Mouse (Mus musculus) neural tube, embryonic 12.5 days (tissue): Measurements from ENCODE around the gene Alox5ap. TPM values are rescaled to one million over a fixed set of nuclear protein-coding genes. Genes with fewer than 3 reads are reported as not detected.

Source experiments
- microRNA-seq: library from miRNA; unstranded; fragments of <30 nt; microRNA quantifications from one replicate; pipeline ENCODE4, GENCODE M21; 2017
- polyA plus RNA-seq: library from polyadenylated mRNA; unstranded; fragments of >200 nt; fragmentation: Nextera tagmentation; extraction: Ambion mirVana; gene quantifications from 2 replicates; pipeline ENCODE4 v1.2.1, GENCODE M21; 2016

The Alox5ap gene
- polyA plus RNA-seq, 1 experiment from 2014 or later = 8.0 TPM

Small RNA genes lying within 50 kb of the gene (microRNA-seq; reads per million reads assigned to microRNA genes)
- gene Gm24105 = not detected

Other genes with a start within 250 kb of the Alox5ap start
- gene Uspl1, start 80.4 kb upstream of the Alox5ap start, polyA plus RNA-seq = 68.8 and 72.0 TPM in 2 replicates
- 1,312 and 1,341 TPM in 2 replicates for gene Hmgb1, start 80.3 kb upstream of the Alox5ap start, polyA plus RNA-seq
- 0.51 and 0.74 TPM in 2 replicates for gene Medag, start 147.0 kb downstream of the Alox5ap start, polyA plus RNA-seq
- gene Tex26, start 174.9 kb downstream of the Alox5ap start, polyA plus RNA-seq = 0.46 and 0.68 TPM in 2 replicates